ENCODE assay signal across 13 mouse cellular contexts in the genomic region with DNA sequence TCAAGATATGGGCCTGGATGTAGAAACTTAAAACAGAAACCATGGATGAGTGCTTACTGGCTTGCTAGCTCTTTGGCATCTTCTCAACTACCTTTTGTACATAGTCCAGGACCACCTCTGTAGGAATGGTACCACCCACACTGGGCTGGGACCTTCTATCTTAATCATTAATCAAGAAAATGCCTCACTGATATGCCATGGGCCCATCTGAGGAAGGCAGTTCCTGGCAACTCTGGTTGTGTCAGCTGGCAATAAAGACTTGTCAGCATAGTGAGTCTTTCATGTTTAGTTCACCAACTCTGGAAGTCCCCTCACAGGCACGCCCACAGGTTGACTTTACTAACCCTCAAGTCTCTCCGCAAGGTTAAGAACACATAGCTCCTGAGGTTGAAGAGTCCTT.
"Had no signal": no experiment of that assay in that cellular context is flagged by ENCODE, and none has a peak within 500 bp of the region (broad histone marks: within the 10 kb centered on the region; RNA-seq: fewer than 3 reads in every experiment).

No protein-coding gene starts in this region.

- H3K27me3 ChIP-seq: liver, embryonic 13.5 days had no signal

- H3K9me3 ChIP-seq: liver, embryonic 13.5 days had no signal

- H3K4me3 ChIP-seq: left cerebral cortex, adult 2 months; liver, embryonic 13.5 days had no signal

- H3K9ac ChIP-seq: liver, embryonic 13.5 days had no signal

- DNase-seq: layer of hippocampus, postnatal 36 days; liver, embryonic 13.5 days; lung, adult 2 months; lung, postnatal 14 days; lung, postnatal 4 days; midbrain, embryonic 14.5 days; thymus, adult 2 months; thymus, postnatal 14 days; thymus, postnatal 4 days had no signal

- H3K4me2 ChIP-seq: liver, embryonic 13.5 days; midbrain, embryonic 11.5 days had no signal

- H3K27ac ChIP-seq: left cerebral cortex, adult 2 months; liver, embryonic 13.5 days; stomach, postnatal 0 days had no signal

- ATAC-seq: intestine, postnatal 0 days had no signal
